Mouse (Mus musculus): Measurements from ENCODE around the gene Ank2. TPM values are rescaled to one million over a fixed set of nuclear protein-coding genes. Genes with fewer than 3 reads are reported as not detected.

Gene Ank2
- total and polyA plus RNA-seq, 3 experiments = 18.9 to 95.5 (median 57.8) TPM

GRCm38 (mm10) chr3:127213534-127213933 lies 285.6 kb downstream of the Ank2 start:
- H3K36me3 ChIP-seq (replicated peaks) = no peaks in the 10 kb centered on the region
- H3K27me3 ChIP-seq (ENCODE audit: insufficient read depth, low read length) = no peaks in the 10 kb centered on the region
- no peak overlapping the region for H3K4me3 ChIP-seq (ENCODE audit: low read depth, low read length)
- no peak for ATAC-seq (ENCODE audit: extremely low read depth, insufficient number of reproducible peaks, low FRiP score, poor library complexity, severe bottlenecking)
- H3K4me1 ChIP-seq (ENCODE audit: insufficient read depth, low read depth, low read length) = no peaks in the 10 kb centered on the region
- no peak for TF ChIP-seq GATA2 (IDR thresholded peaks at IDR 0.05; ENCODE audit: borderline replicate concordance, low read depth, low read length)
- no peak for TF ChIP-seq POLR2AphosphoS5 (IDR thresholded peaks at IDR 0.05; ENCODE audit: insufficient replicate concordance, low read depth, low read length)
- no peak for TF ChIP-seq CTCF (IDR thresholded peaks at IDR 0.05; ENCODE audit: low read depth, low read length)
- TF ChIP-seq TAL1 (conservative IDR thresholded peaks at IDR 0.05; ENCODE audit: low read depth, low read length) = no peak
- TF ChIP-seq GATA1 (IDR thresholded peaks at IDR 0.05; ENCODE audit: borderline replicate concordance, low read length) = no peak
- DNase-seq (ENCODE audit: low spot score) = no peak
- H3K9me3 ChIP-seq (replicated peaks) = no peaks in the 10 kb centered on the region

- no peak for TF ChIP-seq GATA1 (IDR thresholded peaks at IDR 0.05; ENCODE audit: borderline replicate concordance, low read length)
- TF ChIP-seq GATA2 (IDR thresholded peaks at IDR 0.05; ENCODE audit: borderline replicate concordance, low read depth, low read length) = no peak
- no peak for TF ChIP-seq TAL1 (conservative IDR thresholded peaks at IDR 0.05; ENCODE audit: low read depth, low read length)
- TF ChIP-seq POLR2AphosphoS5 (IDR thresholded peaks at IDR 0.05; ENCODE audit: insufficient replicate concordance, low read depth, low read length) = no peak
- no peak for TF ChIP-seq CTCF (IDR thresholded peaks at IDR 0.05; ENCODE audit: low read depth, low read length)
- no peaks in the 10 kb centered on the region for H3K4me1 ChIP-seq (ENCODE audit: insufficient read depth, low read depth, low read length)
- no peak overlapping the region for H3K4me3 ChIP-seq (ENCODE audit: low read depth, low read length)
- ATAC-seq (ENCODE audit: extremely low read depth, insufficient number of reproducible peaks, low FRiP score, poor library complexity, severe bottlenecking) (no peak), DNase-seq (ENCODE audit: low spot score) (no peak)
- no peaks in the 10 kb centered on the region for H3K36me3 ChIP-seq (replicated peaks)
- H3K9me3 ChIP-seq (replicated peaks) = no peaks in the 10 kb centered on the region
- no peaks in the 10 kb centered on the region for H3K27me3 ChIP-seq (ENCODE audit: insufficient read depth, low read length)
These were observed 288.0 kb downstream of the Ank2 start for GRCm38 (mm10) chr3:127211119-127211518.

- Histone ChIP-seq H3K4me3 (ENCODE audit: low read depth, low read length) (no peak overlapping the region), H3K27me3 (ENCODE audit: insufficient read depth, low read length) (no peaks in the 10 kb centered on the region), H3K4me1 (ENCODE audit: insufficient read depth, low read depth, low read length) (no peaks in the 10 kb centered on the region), H3K9me3 (replicated peaks) (no peaks in the 10 kb centered on the region), H3K36me3 (replicated peaks) (no peaks in the 10 kb centered on the region)
- no peak for TF ChIP-seq CTCF (IDR thresholded peaks at IDR 0.05; ENCODE audit: low read depth, low read length)
- TF ChIP-seq POLR2AphosphoS5 (IDR thresholded peaks at IDR 0.05; ENCODE audit: insufficient replicate concordance, low read depth, low read length) = no peak
- no peak for TF ChIP-seq TAL1 (conservative IDR thresholded peaks at IDR 0.05; ENCODE audit: low read depth, low read length)
- no peak for TF ChIP-seq GATA1 (IDR thresholded peaks at IDR 0.05; ENCODE audit: borderline replicate concordance, low read length)
- DNase-seq (ENCODE audit: low spot score) (no peak), ATAC-seq (ENCODE audit: extremely low read depth, insufficient number of reproducible peaks, low FRiP score, poor library complexity, severe bottlenecking) (no peak)
These were observed 288.6 kb downstream of the Ank2 start for GRCm38 (mm10) chr3:127210552-127210951.

DNA sequence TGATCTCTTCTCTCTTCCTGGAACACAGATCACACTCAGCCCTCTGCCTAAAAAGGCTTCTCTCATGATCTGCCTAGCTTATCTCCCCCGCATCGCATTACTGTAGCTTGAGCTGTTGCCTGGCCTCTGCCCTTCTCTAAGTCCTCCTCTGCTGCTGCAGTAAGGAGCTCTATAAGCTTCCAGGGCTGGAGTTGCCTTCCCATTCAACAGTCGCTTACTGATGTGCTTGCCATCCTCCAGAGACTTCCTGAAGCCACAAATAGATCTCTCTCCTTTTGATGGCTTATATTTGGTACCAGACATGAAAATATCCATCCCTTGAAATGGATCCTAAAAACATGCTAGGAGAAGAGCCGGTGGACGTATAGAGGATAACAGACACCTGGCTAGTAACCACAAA lies 290.3 kb downstream of the Ank2 start:
- no peak overlapping the region for H3K4me3 ChIP-seq (ENCODE audit: low read depth, low read length)
- H3K36me3 ChIP-seq (replicated peaks) = no peaks in the 10 kb centered on the region
- no peak for DNase-seq (ENCODE audit: low spot score)
- H3K4me1 ChIP-seq (ENCODE audit: insufficient read depth, low read depth, low read length) = no peaks in the 10 kb centered on the region
- no peak for ATAC-seq (ENCODE audit: extremely low read depth, insufficient number of reproducible peaks, low FRiP score, poor library complexity, severe bottlenecking)
- no peaks in the 10 kb centered on the region for H3K27me3 ChIP-seq (ENCODE audit: insufficient read depth, low read length)
- H3K9me3 ChIP-seq (replicated peaks) = no peaks in the 10 kb centered on the region
- TF ChIP-seq GATA1 (IDR thresholded peaks at IDR 0.05; ENCODE audit: borderline replicate concordance, low read length) (no peak), POLR2AphosphoS5 (IDR thresholded peaks at IDR 0.05; ENCODE audit: insufficient replicate concordance, low read depth, low read length) (no peak), TAL1 (conservative IDR thresholded peaks at IDR 0.05; ENCODE audit: low read depth, low read length) (no peak), CTCF (IDR thresholded peaks at IDR 0.05; ENCODE audit: low read depth, low read length) (no peak), GATA2 (IDR thresholded peaks at IDR 0.05; ENCODE audit: borderline replicate concordance, low read depth, low read length) (no peak)

DNA sequence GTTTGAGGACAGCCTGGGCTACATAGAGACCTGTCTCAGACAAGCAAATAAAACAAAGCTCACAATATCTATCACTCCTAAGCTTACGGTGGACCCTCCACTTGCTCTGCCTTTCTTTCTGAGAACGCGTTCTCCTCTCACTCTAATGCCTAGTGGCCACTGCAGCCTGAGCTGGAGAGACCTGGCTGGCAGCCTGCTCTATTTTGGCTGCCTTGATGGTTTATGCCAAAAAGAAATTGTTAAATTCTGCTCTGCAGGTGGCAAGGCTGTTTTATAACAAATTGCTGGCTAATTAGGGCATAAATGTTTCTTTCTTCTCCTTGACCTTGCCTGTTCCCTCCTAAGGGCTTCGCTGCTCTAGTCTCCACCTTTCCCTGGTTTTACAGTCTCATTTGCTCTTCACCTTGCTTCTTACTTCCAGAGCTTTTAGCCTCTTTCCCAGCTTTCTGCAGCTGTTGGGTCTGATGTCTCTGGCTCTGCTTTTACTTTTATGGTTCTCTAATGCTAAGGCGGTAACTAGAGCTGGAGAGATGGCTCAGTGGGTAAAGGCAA lies 293.2 kb downstream of the Ank2 start:
- TF ChIP-seq POLR2AphosphoS5 (IDR thresholded peaks at IDR 0.05; ENCODE audit: insufficient replicate concordance, low read depth, low read length) = no peak
- no peak for TF ChIP-seq TAL1 (conservative IDR thresholded peaks at IDR 0.05; ENCODE audit: low read depth, low read length)
- TF ChIP-seq CTCF (IDR thresholded peaks at IDR 0.05; ENCODE audit: low read depth, low read length) = no peak
- no peak for TF ChIP-seq GATA1 (IDR thresholded peaks at IDR 0.05; ENCODE audit: borderline replicate concordance, low read length)
- TF ChIP-seq GATA2 (IDR thresholded peaks at IDR 0.05; ENCODE audit: borderline replicate concordance, low read depth, low read length) = no peak
- Histone ChIP-seq H3K4me1 (ENCODE audit: insufficient read depth, low read depth, low read length) (no peaks in the 10 kb centered on the region), H3K36me3 (replicated peaks) (peaks cover 2% of the 10 kb centered on the region), H3K27me3 (ENCODE audit: insufficient read depth, low read length) (no peaks in the 10 kb centered on the region), H3K4me3 (ENCODE audit: low read depth, low read length) (no peak overlapping the region), H3K9me3 (replicated peaks) (no peaks in the 10 kb centered on the region)
- ATAC-seq (ENCODE audit: extremely low read depth, insufficient number of reproducible peaks, low FRiP score, poor library complexity, severe bottlenecking) (no peak), DNase-seq (ENCODE audit: low spot score) (no peak)

DNA sequence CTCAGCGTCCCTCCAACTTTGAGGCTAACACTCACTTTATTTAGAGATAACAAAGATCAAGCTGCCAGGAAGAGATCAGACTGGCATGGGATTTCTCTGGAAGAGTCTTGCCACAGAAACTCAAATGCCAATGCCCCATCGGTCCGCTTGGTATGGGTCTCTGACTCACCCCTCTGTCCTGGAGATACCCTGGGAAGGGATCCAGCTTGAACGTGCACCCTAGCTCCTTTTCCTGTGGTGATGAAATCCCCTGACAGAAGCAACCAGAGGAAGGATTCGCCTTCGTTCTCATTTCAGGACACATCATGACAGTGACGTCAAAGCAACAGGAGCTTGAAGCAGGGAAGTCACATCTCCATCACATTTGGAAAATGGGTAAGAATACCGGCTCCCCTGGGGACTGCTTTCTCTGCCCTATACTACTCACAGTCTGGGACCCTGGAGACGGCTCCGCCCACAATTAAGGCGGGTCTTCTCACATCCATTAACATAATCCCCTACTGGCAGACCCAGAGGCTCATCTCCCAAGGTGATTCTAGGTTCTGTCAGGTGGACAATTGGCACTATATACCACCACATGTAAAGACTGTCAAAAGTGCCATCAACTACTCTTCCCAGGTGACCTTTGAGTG lies 296.6 kb downstream of the Ank2 start:
- peaks cover 4% of the 10 kb centered on the region for H3K36me3 ChIP-seq (replicated peaks)
- no peaks in the 10 kb centered on the region for H3K4me1 ChIP-seq (ENCODE audit: insufficient read depth, low read depth, low read length)
- H3K9me3 ChIP-seq (replicated peaks) = no peaks in the 10 kb centered on the region
- H3K4me3 ChIP-seq (ENCODE audit: low read depth, low read length) = no peak overlapping the region
- H3K27me3 ChIP-seq (ENCODE audit: insufficient read depth, low read length) = no peaks in the 10 kb centered on the region
- DNase-seq (ENCODE audit: low spot score) (no peak), ATAC-seq (ENCODE audit: extremely low read depth, insufficient number of reproducible peaks, low FRiP score, poor library complexity, severe bottlenecking) (no peak)
- TF ChIP-seq CTCF (IDR thresholded peaks at IDR 0.05; ENCODE audit: low read depth, low read length) (no peak), GATA2 (IDR thresholded peaks at IDR 0.05; ENCODE audit: borderline replicate concordance, low read depth, low read length) (no peak), POLR2AphosphoS5 (IDR thresholded peaks at IDR 0.05; ENCODE audit: insufficient replicate concordance, low read depth, low read length) (no peak), GATA1 (IDR thresholded peaks at IDR 0.05; ENCODE audit: borderline replicate concordance, low read length) (no peak)

Measured in G1E (cell line).